Comparison of ENCODE assay signal across 32 mouse cellular contexts in genomic region chr2:5533868-5534267, GRCm38 (mm10).
DNase-seq lines count a peak whose midpoint lies in the region; ATAC-seq lines count a peak whose summit lies in the region.
"Had no signal": no experiment of that assay in that cellular context is flagged by ENCODE, and none has a peak within 500 bp of the region (broad histone marks: within the 10 kb centered on the region; RNA-seq: fewer than 3 reads in every experiment).

No protein-coding gene starts in this region.

- H3K27me3 ChIP-seq in midbrain, embryonic 11.5 days (ENCODE audit: control insufficient read depth, insufficient read depth, low read length) = no peaks in the 10 kb centered on the region
- H3K27me3 ChIP-seq: CH12.LX; forebrain, embryonic 13.5 days; hindbrain, embryonic 13.5 days; liver, embryonic 15.5 days; lung, embryonic 15.5 days; midbrain, embryonic 15.5 days; neural tube, embryonic 15.5 days; stomach, embryonic 15.5 days had no signal

- no peaks in the 10 kb centered on the region for H3K9me3 ChIP-seq in midbrain, embryonic 11.5 days (ENCODE audit: control insufficient read depth, low read length)
- H3K9me3 ChIP-seq: forebrain, embryonic 13.5 days; G1E; hindbrain, embryonic 13.5 days; limb, embryonic 10.5 days; liver, embryonic 15.5 days; lung, embryonic 15.5 days; midbrain, embryonic 15.5 days; neural tube, embryonic 15.5 days; stomach, embryonic 15.5 days had no signal

- H3K27ac ChIP-seq in midbrain, embryonic 11.5 days (ENCODE audit: low read depth, low read length) = no peak overlapping the region
- H3K27ac ChIP-seq: forebrain, embryonic 13.5 days; heart, adult 2 months; hindbrain, embryonic 13.5 days; limb, embryonic 10.5 days; liver, embryonic 15.5 days; lung, embryonic 15.5 days; midbrain, embryonic 15.5 days; neural tube, embryonic 15.5 days; stomach, embryonic 15.5 days had no signal

- H3K4me3 ChIP-seq in midbrain, embryonic 11.5 days (ENCODE audit: low read depth, low read length) = no peak overlapping the region
- H3K4me3 ChIP-seq: forebrain, embryonic 13.5 days; heart, adult 2 months; hindbrain, embryonic 13.5 days; limb, embryonic 10.5 days; liver, embryonic 15.5 days; lung, embryonic 15.5 days; midbrain, embryonic 15.5 days; myocyte; neural tube, embryonic 15.5 days; stomach, embryonic 15.5 days had no signal

- no peak overlapping the region for H3K4me2 ChIP-seq in midbrain, embryonic 11.5 days
- H3K4me2 ChIP-seq: forebrain, embryonic 13.5 days; hindbrain, embryonic 13.5 days; liver, embryonic 15.5 days; lung, embryonic 15.5 days; midbrain, embryonic 15.5 days; neural tube, embryonic 15.5 days; stomach, embryonic 15.5 days had no signal

- H3K9ac ChIP-seq in midbrain, embryonic 11.5 days (ENCODE audit: low read length) = no peak overlapping the region
- H3K9ac ChIP-seq: forebrain, embryonic 13.5 days; hindbrain, embryonic 13.5 days; liver, embryonic 15.5 days; lung, embryonic 15.5 days; midbrain, embryonic 15.5 days; neural tube, embryonic 15.5 days; stomach, embryonic 15.5 days had no signal

- H3K4me1 ChIP-seq in midbrain, embryonic 11.5 days (ENCODE audit: control insufficient read depth, insufficient read depth, low read length) = no peaks in the 10 kb centered on the region
- H3K4me1 ChIP-seq: hindbrain, embryonic 13.5 days; limb, embryonic 10.5 days; liver, embryonic 15.5 days; lung, embryonic 15.5 days; midbrain, embryonic 15.5 days; neural tube, embryonic 15.5 days; stomach, embryonic 15.5 days had no signal

- H3K36me3 ChIP-seq in midbrain, embryonic 11.5 days (ENCODE audit: control insufficient read depth, insufficient read depth, low read length) = no peaks in the 10 kb centered on the region
- H3K36me3 ChIP-seq: G1E; hindbrain, embryonic 13.5 days; limb, embryonic 10.5 days; liver, embryonic 15.5 days; lung, embryonic 15.5 days; midbrain, embryonic 15.5 days; neural tube, embryonic 15.5 days; stomach, embryonic 15.5 days had no signal

- peak; percentile 23 to 28 for DNase-seq in right cerebral cortex, adult 2 months (ENCODE audit: low spot score in 2 of 2)
- no peak for DNase-seq in right cerebral cortex, postnatal 14 days
- DNase-seq in frontal cortex, adult 2 months (ENCODE audit: extremely low spot score in 1 of 2, low spot score in 1 of 2) = peak; percentile 56 to 60
- DNase-seq in layer of hippocampus, adult 9-11 months = peak; percentile 72
- DNase-seq in telencephalon, adult 2 months (ENCODE audit: low read depth, low spot score) = peak; percentile 80
- no peak for DNase-seq in gastrocnemius, postnatal 25 days
- DNase-seq in midbrain, embryonic 11.5 days (ENCODE audit: low spot score, missing footprints) = no peak
- DNase-seq: adrenal gland, postnatal 36 days; B cell, adult 2 months; cerebellum, adult 18-20 months; cerebellum, postnatal 25 days; embryo, embryonic 11 days; gastrocnemius, postnatal 36 days; heart, adult 2 months; kidney, adult 2 months; kidney, postnatal 10 days; liver; lung, postnatal 4 days; thymus, adult 18-20 months; thymus, postnatal 36 days had no signal

- 52% methylated on average over 2 of the region's 2 CpGs for WGBS in midbrain, embryonic 11.5 days

- ATAC-seq in midbrain, embryonic 11.5 days (ENCODE audit: low FRiP score) = no peak
- ATAC-seq: forebrain, embryonic 13.5 days; midbrain, embryonic 15.5 days; Patski had no signal

Comparison
In these comparisons a context has a peak if more than half of its experiments do, and no peak if none do; other contexts are left out.
1. DNase-seq: peak in right cerebral cortex, adult 2 months (2 of 2), frontal cortex, adult 2 months (2 of 2), layer of hippocampus, adult 9-11 months (single experiment) and telencephalon, adult 2 months (single experiment); none in right cerebral cortex, postnatal 14 days (single experiment), gastrocnemius, postnatal 25 days (single experiment) and midbrain, embryonic 11.5 days (single experiment).